Mouse (Mus musculus): ENCODE measurements around the gene Gm11437.

DNA sequence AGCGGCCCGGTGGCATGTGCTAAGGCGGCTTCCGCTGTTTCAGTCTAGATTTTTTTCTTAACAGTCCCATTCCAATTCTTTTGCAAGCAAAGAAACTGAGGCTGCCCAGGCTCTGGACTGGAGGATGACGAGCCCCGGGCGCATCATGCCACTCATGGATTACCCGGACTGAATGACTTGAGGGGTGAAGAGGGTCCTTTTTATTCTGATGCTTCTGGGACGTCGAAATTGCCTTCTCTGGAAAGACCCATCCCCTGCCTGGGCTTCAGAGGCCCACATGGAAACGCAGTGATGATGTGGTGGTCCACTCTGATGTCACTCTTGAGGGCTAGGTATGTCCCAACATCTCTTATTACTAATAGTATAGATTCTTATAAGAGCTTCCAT lies 37.5 kb downstream of the Gm11437 start:
- TF ChIP-seq CTCF (IDR thresholded peaks at IDR 0.05; ENCODE audit: low read depth, low read length), result no peak
- TF ChIP-seq POLR2A (IDR thresholded peaks at IDR 0.05; ENCODE audit: borderline replicate concordance, low read depth, low read length), result no peak
